Mouse (Mus musculus): ENCODE results near the gene Imp3.
"Not testable (repeated sequence)": the region's sequence is repeated elsewhere in the genome, so short reads cannot be mapped to it uniquely, and the experiment has no call there.

GRCm38 (mm10) chr9:56947481-56947880 lies 10.2 kb downstream of the Imp3 start:
- TF ChIP-seq CTCF (IDR thresholded peaks at IDR 0.05; ENCODE audit: low read depth, low read length), result peak; percentile 63
- not testable (repeated sequence) for TF ChIP-seq GATA1 (IDR thresholded peaks at IDR 0.05; ENCODE audit: borderline replicate concordance, low read length); TAL1 (conservative IDR thresholded peaks at IDR 0.05; ENCODE audit: low read depth, low read length); POLR2AphosphoS5 (IDR thresholded peaks at IDR 0.05; ENCODE audit: insufficient replicate concordance, low read depth, low read length); GATA2 (IDR thresholded peaks at IDR 0.05; ENCODE audit: borderline replicate concordance, low read depth, low read length)

Measured in G1E (cell line).